Mouse (Mus musculus) liver, embryonic 13.5 days (tissue): ENCODE results near the gene Pik3r5. TPM values are rescaled to one million over a fixed set of nuclear protein-coding genes. Genes with fewer than 3 reads are reported as not detected.
A peak's percentile ranks its signal among the peaks of the same experiment; 100 is the strongest.

Experiments used
- ATAC-seq: fragments of 200-750 bp; cut with Nextera tagmentation; 2 replicates; pipeline ENCODE4 v1.8.0; 2017; ENCODE audit warnings: low read depth, mild to moderate bottlenecking, moderate number of reproducible peaks, moderate library complexity
- DNase-seq: peaks from one replicate; pipeline ENCODE4 v3.0.0; 2022
- H3K27ac ChIP-seq: fragments of 300-500 bp; sonication (generic); 2 replicates; pipeline ENCODE4 v1.5.1; 2015; ENCODE audit warnings: moderate library complexity, mild to moderate bottlenecking, inconsistent platforms
- H3K27me3 ChIP-seq: fragments of 300-500 bp; sonication (generic); 2 replicates; pipeline ENCODE4 v1.6.1; 2015; ENCODE audit warnings: mild to moderate bottlenecking, inconsistent platforms
- H3K36me3 ChIP-seq: fragments of 300-500 bp; sonication (generic); 2 replicates; pipeline ENCODE4 v1.6.1; 2015; ENCODE audit warnings: mild to moderate bottlenecking, inconsistent platforms
- H3K4me1 ChIP-seq: fragments of 300-500 bp; sonication (generic); replicated peaks from 2 replicates; pipeline ENCODE4 v1.6.1; 2015; ENCODE audit warnings: inconsistent platforms
- H3K4me2 ChIP-seq: fragments of 300-500 bp; sonication (generic); 2 replicates; pipeline ENCODE4 v1.6.1; 2015; ENCODE audit warnings: inconsistent platforms, mild to moderate bottlenecking, moderate library complexity
- H3K4me3 ChIP-seq: fragments of 300-500 bp; sonication (generic); replicated peaks from 2 replicates; pipeline ENCODE4 v1.5.1; 2015; ENCODE audit warnings: mild to moderate bottlenecking, inconsistent platforms
- H3K9ac ChIP-seq: fragments of 300-500 bp; sonication (generic); 2 replicates; pipeline ENCODE4 v1.6.1; 2015; ENCODE audit warnings: mild to moderate bottlenecking, inconsistent platforms
- H3K9me3 ChIP-seq: fragments of 300-500 bp; sonication (generic); replicated peaks from 2 replicates; pipeline ENCODE4 v1.6.1; 2016; ENCODE audit warnings: inconsistent platforms
- WGBS: fragments of 180-500 bp; shearing (Covaris S2); methylation state at CpG from one replicate; pipeline ENCODE4 v1.1.7; 2015; ENCODE audit not compliant: insufficient replicate concordance; 5-methylcytosine and 5-hydroxymethylcytosine counted together
- polyA plus RNA-seq: library from polyadenylated mRNA; unstranded; fragments of >200 nt; fragmentation: Nextera tagmentation; extraction: Ambion mirVana; gene quantifications from 2 replicates; pipeline ENCODE4 v1.2.1, GENCODE M21; 2015

The Pik3r5 gene
- polyA plus RNA-seq: 0.15 and 0.32 TPM in 2 replicates

- peak; percentile 76 for ATAC-seq
- Histone ChIP-seq H3K27ac (no peak within 1 kb of the TSS), H3K27me3 (peaks cover 29% of the 10 kb centered on the region), H3K36me3 (no peaks in the 10 kb centered on the region), H3K9ac (0 out of 2 replicates have a peak within 1 kb of the TSS, but pooled peaks have one; percentile 9), H3K9me3 (no peaks in the 10 kb centered on the region), H3K4me1 (0 out of 2 replicates have a peak, but pooled peaks cover 7% of the 10 kb centered on the region), H3K4me3 (peak within 1 kb of the TSS; percentile 51), H3K4me2 (peak within 1 kb of the TSS; percentile 61)
- WGBS: 3% methylated on average over 30 of the region's 35 CpGs
- peak; percentile 37 for DNase-seq
These were observed at the start of gene Pik3r5 for GRCm38 (mm10) chr11:68431699-68432360. TSS of gene Pik3r5 (plus strand) at chr11:68432121.

GRCm38 (mm10) chr11:68383519-68383918 lies 48.4 kb upstream of the Pik3r5 start:
- no peaks in the 10 kb centered on the region for H3K36me3 ChIP-seq
- no peak overlapping the region for H3K4me2 ChIP-seq
- H3K9ac ChIP-seq: no peak overlapping the region
- DNase-seq (no peak), ATAC-seq (no peak)
- H3K27me3 ChIP-seq: peaks cover 96% of the 10 kb centered on the region
- WGBS: 4% methylated on average over 10 of the region's 10 CpGs
- no peaks in the 10 kb centered on the region for H3K9me3 ChIP-seq
- peaks cover 12% of the 10 kb centered on the region; the same call in 1 of the 2 replicates for H3K4me1 ChIP-seq
- H3K4me3 ChIP-seq: no peak overlapping the region
- H3K27ac ChIP-seq: no peak overlapping the region

GRCm38 (mm10) chr11:68384131-68384530 lies 47.8 kb upstream of the Pik3r5 start:
- Histone ChIP-seq H3K9me3 (no peaks in the 10 kb centered on the region), H3K4me2 (no peak overlapping the region), H3K36me3 (no peaks in the 10 kb centered on the region), H3K4me3 (no peak overlapping the region), H3K27ac (no peak overlapping the region), H3K9ac (no peak overlapping the region), H3K4me1 (peaks cover 12% of the 10 kb centered on the region; the same call in 1 of the 2 replicates), H3K27me3 (peaks cover 96% of the 10 kb centered on the region)
- DNase-seq (no peak), ATAC-seq (no peak)
- WGBS: 7% methylated on average over 12 of the region's 12 CpGs

GRCm38 (mm10) chr11:68384592-68385020 lies 47.3 kb upstream of the Pik3r5 start:
- peak overlapping the region; percentile 60; the same call in 1 of the 2 replicates for H3K4me3 ChIP-seq
- peaks cover 96% of the 10 kb centered on the region for H3K27me3 ChIP-seq
- peak overlapping the region; percentile 72; the same call in 1 of the 2 replicates for H3K4me2 ChIP-seq
- DNase-seq (no peak), ATAC-seq (no peak)
- no peaks in the 10 kb centered on the region for H3K36me3 ChIP-seq
- H3K9me3 ChIP-seq: no peaks in the 10 kb centered on the region
- H3K27ac ChIP-seq: no peak overlapping the region
- no peak overlapping the region for H3K9ac ChIP-seq
- peaks cover 12% of the 10 kb centered on the region; the same call in 1 of the 2 replicates for H3K4me1 ChIP-seq
- 5% methylated on average over 27 of the region's 27 CpGs for WGBS

- Histone ChIP-seq H3K4me2 (peak overlapping the region; percentile 72), H3K27ac (no peak overlapping the region), H3K9ac (no peak overlapping the region), H3K9me3 (no peaks in the 10 kb centered on the region), H3K27me3 (peaks cover 96% of the 10 kb centered on the region), H3K4me1 (peaks cover 12% of the 10 kb centered on the region; the same call in 1 of the 2 replicates), H3K4me3 (peak overlapping the region; percentile 60), H3K36me3 (no peaks in the 10 kb centered on the region)
- WGBS: 2% methylated on average over 94 of the region's 94 CpGs
- ATAC-seq: no peak
- DNase-seq: no peak
These were observed 46.7 kb upstream of the Pik3r5 start for GRCm38 (mm10) chr11:68385021-68385821.

GRCm38 (mm10) chr11:68385921-68386588 lies 45.9 kb upstream of the Pik3r5 start:
- H3K9me3 ChIP-seq: no peaks in the 10 kb centered on the region
- WGBS: under 1% methylated on average over 61 of the region's 68 CpGs
- H3K4me2 ChIP-seq: peak overlapping the region; percentile 72
- H3K27ac ChIP-seq: no peak overlapping the region
- H3K4me1 ChIP-seq: peaks cover 12% of the 10 kb centered on the region; the same call in 1 of the 2 replicates
- 0 out of 2 replicates have a peak overlapping the region, but pooled peaks have one; percentile 6 for H3K9ac ChIP-seq
- no peaks in the 10 kb centered on the region for H3K36me3 ChIP-seq
- H3K4me3 ChIP-seq: peak overlapping the region; percentile 60
- no peak for ATAC-seq
- peaks cover 97% of the 10 kb centered on the region for H3K27me3 ChIP-seq
- no peak for DNase-seq

GRCm38 (mm10) chr11:68386589-68387440 lies 45.1 kb upstream of the Pik3r5 start:
- H3K9me3 ChIP-seq: no peaks in the 10 kb centered on the region
- no peak overlapping the region for H3K27ac ChIP-seq
- ATAC-seq (no peak), DNase-seq (no peak)
- 0 out of 2 replicates have a peak overlapping the region, but pooled peaks have one; percentile 6 for H3K9ac ChIP-seq
- 2% methylated on average over 86 of the region's 90 CpGs for WGBS
- peaks cover 12% of the 10 kb centered on the region; the same call in 1 of the 2 replicates for H3K4me1 ChIP-seq
- peaks cover 97% of the 10 kb centered on the region for H3K27me3 ChIP-seq
- H3K36me3 ChIP-seq: no peaks in the 10 kb centered on the region
- peak overlapping the region; percentile 60 for H3K4me3 ChIP-seq
- H3K4me2 ChIP-seq: peak overlapping the region; percentile 72

GRCm38 (mm10) chr11:68387441-68387760 lies 44.5 kb upstream of the Pik3r5 start:
- H3K9me3 ChIP-seq: no peaks in the 10 kb centered on the region
- H3K4me3 ChIP-seq: peak overlapping the region; percentile 60
- H3K27me3 ChIP-seq: peaks cover 97% of the 10 kb centered on the region
- H3K4me2 ChIP-seq: peak overlapping the region; percentile 72
- WGBS: 31% methylated on average over 4 of the region's 4 CpGs
- DNase-seq: no peak
- H3K27ac ChIP-seq: no peak overlapping the region
- no peaks in the 10 kb centered on the region for H3K36me3 ChIP-seq
- H3K4me1 ChIP-seq: peaks cover 12% of the 10 kb centered on the region; the same call in 1 of the 2 replicates
- no peak overlapping the region for H3K9ac ChIP-seq
- ATAC-seq: no peak

- no peak overlapping the region for H3K4me3 ChIP-seq
- 21% methylated on average over 11 of the region's 11 CpGs for WGBS
- H3K27me3 ChIP-seq: peaks cover 99% of the 10 kb centered on the region
- H3K9me3 ChIP-seq: no peaks in the 10 kb centered on the region
- no peak overlapping the region for H3K4me2 ChIP-seq
- no peak for ATAC-seq
- H3K9ac ChIP-seq: no peak overlapping the region
- H3K36me3 ChIP-seq: no peaks in the 10 kb centered on the region
- peaks cover 12% of the 10 kb centered on the region; the same call in 1 of the 2 replicates for H3K4me1 ChIP-seq
- no peak for DNase-seq
- no peak overlapping the region for H3K27ac ChIP-seq
These were observed 43.8 kb upstream of the Pik3r5 start for GRCm38 (mm10) chr11:68387971-68388654.

- peaks cover 12% of the 10 kb centered on the region; the same call in 1 of the 2 replicates for H3K4me1 ChIP-seq
- no peak overlapping the region for H3K27ac ChIP-seq
- no peak overlapping the region for H3K9ac ChIP-seq
- H3K9me3 ChIP-seq: no peaks in the 10 kb centered on the region
- ATAC-seq: no peak
- H3K36me3 ChIP-seq: no peaks in the 10 kb centered on the region
- H3K4me3 ChIP-seq: no peak overlapping the region
- 16% methylated on average over 1 of the region's 1 CpGs for WGBS
- no peak for DNase-seq
- peaks cover 96% of the 10 kb centered on the region for H3K27me3 ChIP-seq
- H3K4me2 ChIP-seq: no peak overlapping the region
These were observed 43.3 kb upstream of the Pik3r5 start for GRCm38 (mm10) chr11:68388655-68389015.
